Mouse (Mus musculus): ENCODE data around the gene Olfr1333. TPM values are rescaled to one million over a fixed set of nuclear protein-coding genes. Genes with fewer than 3 reads are reported as not detected.
"Not testable (repeated sequence)": the region's sequence is repeated elsewhere in the genome, so short reads cannot be mapped to it uniquely, and the experiment has no call there.

The Olfr1333 gene
- polyA plus RNA-seq (2015; fragmentation: Nextera tagmentation; extraction: Ambion mirVana), result not detected in 2 replicates

- ATAC-seq (ENCODE audit: low read depth), result no peak
- no peaks in the 10 kb centered on the region for H3K27me3 ChIP-seq (ENCODE audit: control insufficient read depth, insufficient read depth, low read depth, low read length)
- WGBS, result 100% methylated on average over 1 of the region's 1 CpGs
Observed at GRCm38 (mm10) chr4:118836179-118836578, at the start of gene Olfr1333. Olfr1333 (minus strand) TSS chr4:118836279.

DNA sequence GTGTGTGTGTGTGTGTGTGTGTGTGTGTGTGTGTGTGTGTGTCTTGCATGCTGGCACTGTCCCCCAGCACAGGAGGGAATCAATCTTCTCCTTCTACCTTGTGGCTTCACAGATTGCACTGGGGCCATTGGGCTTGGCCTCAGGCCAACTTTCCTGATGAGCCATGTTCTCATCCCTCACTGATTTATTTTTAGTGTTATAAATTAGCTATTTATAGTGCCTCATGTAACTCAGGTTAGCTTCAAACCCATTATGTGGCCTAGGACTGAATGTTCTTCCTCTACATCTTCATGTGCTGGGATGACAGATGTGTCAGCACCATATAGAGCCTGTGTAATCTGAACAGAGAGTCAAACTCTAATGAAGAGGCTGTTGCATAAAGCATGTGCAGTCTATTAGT is 31.5 kb upstream of the Olfr1333 start:
- Histone ChIP-seq H3K9me3 (ENCODE audit: control insufficient read depth, low read length) (no peaks in the 10 kb centered on the region), H3K36me3 (ENCODE audit: control insufficient read depth, insufficient read depth, low read length) (no peaks in the 10 kb centered on the region), H3K4me2 (ENCODE audit: low read depth, low read length) (no peak overlapping the region), H3K27ac (ENCODE audit: low read length) (no peak overlapping the region), H3K4me1 (replicated peaks; ENCODE audit: control insufficient read depth, insufficient read depth, low read length) (no peaks in the 10 kb centered on the region), H3K4me3 (ENCODE audit: low read length) (no peak overlapping the region), H3K9ac (ENCODE audit: low read length) (no peak overlapping the region), H3K27me3 (ENCODE audit: control insufficient read depth, insufficient read depth, low read depth, low read length) (no peaks in the 10 kb centered on the region)
- no peak for ATAC-seq (ENCODE audit: low read depth)

More at GRCm38 (mm10) chr4:118836179-118836578, at the start of gene Olfr1333:
- Histone ChIP-seq H3K9ac (ENCODE audit: low read length) (no peak within 1 kb of the TSS), H3K4me2 (ENCODE audit: low read depth, low read length) (no peak within 1 kb of the TSS), H3K4me1 (replicated peaks; ENCODE audit: control insufficient read depth, insufficient read depth, low read length) (no peaks in the 10 kb centered on the region), H3K36me3 (ENCODE audit: control insufficient read depth, insufficient read depth, low read length) (no peaks in the 10 kb centered on the region), H3K9me3 (ENCODE audit: control insufficient read depth, low read length) (no peaks in the 10 kb centered on the region), H3K4me3 (ENCODE audit: low read length) (no peak within 1 kb of the TSS), H3K27ac (ENCODE audit: low read length) (no peak within 1 kb of the TSS)

- Histone ChIP-seq H3K9ac (ENCODE audit: low read length) (no peak within 1 kb of the TSS), H3K9me3 (ENCODE audit: control insufficient read depth, low read length) (no peaks in the 10 kb centered on the region), H3K27ac (ENCODE audit: low read length) (no peak within 1 kb of the TSS), H3K4me3 (ENCODE audit: low read length) (no peak within 1 kb of the TSS), H3K36me3 (ENCODE audit: control insufficient read depth, insufficient read depth, low read length) (no peaks in the 10 kb centered on the region), H3K4me1 (replicated peaks; ENCODE audit: control insufficient read depth, insufficient read depth, low read length) (no peaks in the 10 kb centered on the region), H3K4me2 (ENCODE audit: low read depth, low read length) (no peak within 1 kb of the TSS), H3K27me3 (ENCODE audit: control insufficient read depth, insufficient read depth, low read depth, low read length) (no peaks in the 10 kb centered on the region)
- no peak for ATAC-seq (ENCODE audit: low read depth)
- WGBS, result 93% methylated on average over 1 of the region's 1 CpGs
Observed at GRCm38 (mm10) chr4:118864349-118864748, 28.3 kb upstream of the Olfr1333 start, which contains the start of gene Olfr1331. Olfr1331 (plus strand) TSS chr4:118864649.

DNA sequence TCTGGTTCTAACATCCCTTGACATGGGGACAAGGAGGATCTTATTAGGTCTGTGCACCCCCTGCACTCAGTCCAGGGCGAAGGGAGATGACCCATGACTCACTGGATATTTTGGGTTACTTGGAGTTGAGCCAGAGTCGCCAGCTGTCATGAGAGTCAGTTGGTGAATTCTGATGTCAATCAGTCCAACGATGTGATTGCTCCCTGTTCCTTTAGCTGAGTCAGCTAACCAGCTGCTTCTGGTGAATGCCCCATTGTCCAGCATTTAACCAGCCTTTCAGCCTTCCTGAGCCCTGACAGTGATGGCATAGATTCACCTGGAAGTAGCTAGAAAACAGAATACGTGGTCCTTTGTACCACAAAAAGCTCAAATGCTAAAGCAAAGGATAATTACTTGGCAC is 26.6 kb upstream of the Olfr1333 start:
- H3K27ac ChIP-seq (ENCODE audit: low read length), result no peak overlapping the region
- no peak overlapping the region for H3K4me2 ChIP-seq (ENCODE audit: low read depth, low read length)
- H3K9ac ChIP-seq (ENCODE audit: low read length), result no peak overlapping the region
- H3K9me3 ChIP-seq (ENCODE audit: control insufficient read depth, low read length), result no peaks in the 10 kb centered on the region
- 58% methylated on average over 4 of the region's 4 CpGs for WGBS
- no peak for ATAC-seq (ENCODE audit: low read depth)
- H3K36me3 ChIP-seq (ENCODE audit: control insufficient read depth, insufficient read depth, low read length), result no peaks in the 10 kb centered on the region
- H3K27me3 ChIP-seq (ENCODE audit: control insufficient read depth, insufficient read depth, low read depth, low read length), result no peaks in the 10 kb centered on the region
- H3K4me1 ChIP-seq (replicated peaks; ENCODE audit: control insufficient read depth, insufficient read depth, low read length), result no peaks in the 10 kb centered on the region
- no peak overlapping the region for H3K4me3 ChIP-seq (ENCODE audit: low read length)

- no peak overlapping the region for H3K27ac ChIP-seq (ENCODE audit: low read length)
- WGBS, result 74% methylated on average over 1 of the region's 1 CpGs
- no peaks in the 10 kb centered on the region for H3K36me3 ChIP-seq (ENCODE audit: control insufficient read depth, insufficient read depth, low read length)
- H3K9ac ChIP-seq (ENCODE audit: low read length), result no peak overlapping the region
- H3K4me2 ChIP-seq (ENCODE audit: low read depth, low read length), result no peak overlapping the region
- no peak for ATAC-seq (ENCODE audit: low read depth)
- no peaks in the 10 kb centered on the region for H3K4me1 ChIP-seq (replicated peaks; ENCODE audit: control insufficient read depth, insufficient read depth, low read length)
- no peaks in the 10 kb centered on the region for H3K27me3 ChIP-seq (ENCODE audit: control insufficient read depth, insufficient read depth, low read depth, low read length)
- H3K9me3 ChIP-seq (ENCODE audit: control insufficient read depth, low read length), result no peaks in the 10 kb centered on the region
- H3K4me3 ChIP-seq (ENCODE audit: low read length), result no peak overlapping the region
Observed at GRCm38 (mm10) chr4:118861791-118862190, 25.7 kb upstream of the Olfr1333 start.

DNA sequence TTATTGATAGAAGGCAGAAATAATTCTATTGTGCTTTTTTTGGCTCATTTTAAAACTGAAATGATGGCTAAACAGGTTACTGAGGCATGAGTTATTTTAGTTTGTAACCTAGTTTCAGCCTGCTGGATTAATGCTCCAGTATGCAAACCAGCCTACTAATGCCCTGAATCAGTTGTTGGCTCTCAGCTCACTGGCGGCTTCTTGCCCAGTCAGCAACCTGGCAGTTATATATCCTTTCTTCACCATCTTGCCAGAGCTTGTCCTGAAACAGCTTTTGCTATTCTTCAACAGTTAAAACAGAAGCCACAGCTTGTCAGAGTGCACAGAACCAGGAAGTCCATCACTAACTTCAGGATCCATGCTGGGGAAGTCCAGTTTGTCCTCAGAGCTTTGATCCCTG is 17.2 kb downstream of the Olfr1333 start:
- no peak for ATAC-seq (ENCODE audit: low read depth)
- Histone ChIP-seq H3K9me3 (ENCODE audit: control insufficient read depth, low read length) (no peaks in the 10 kb centered on the region), H3K36me3 (ENCODE audit: control insufficient read depth, insufficient read depth, low read length) (no peaks in the 10 kb centered on the region), H3K9ac (ENCODE audit: low read length) (no peak overlapping the region), H3K4me3 (ENCODE audit: low read length) (no peak overlapping the region), H3K4me1 (replicated peaks; ENCODE audit: control insufficient read depth, insufficient read depth, low read length) (no peaks in the 10 kb centered on the region), H3K4me2 (ENCODE audit: low read depth, low read length) (no peak overlapping the region), H3K27ac (ENCODE audit: low read length) (no peak overlapping the region), H3K27me3 (ENCODE audit: control insufficient read depth, insufficient read depth, low read depth, low read length) (no peaks in the 10 kb centered on the region)
- WGBS, result 93% methylated on average over 1 of the region's 1 CpGs

DNA sequence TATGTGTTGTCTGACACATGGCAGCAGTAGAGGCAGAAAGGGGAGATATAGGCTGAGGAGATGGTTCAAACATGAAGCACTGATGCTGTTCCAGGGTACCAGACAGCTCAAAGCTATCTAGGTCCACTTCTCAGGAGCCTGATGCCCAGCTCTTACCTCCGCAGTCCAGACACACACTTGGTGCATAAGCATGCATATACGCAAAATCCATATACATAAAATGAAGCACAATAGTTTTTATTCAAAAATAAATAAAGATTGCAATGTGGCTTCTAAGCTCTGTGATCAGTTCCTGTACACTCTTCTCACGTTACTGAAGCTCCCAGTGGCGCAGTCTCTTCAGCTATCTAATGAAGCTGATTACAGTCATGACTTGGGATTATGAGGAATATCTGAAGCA is 26.2 kb downstream of the Olfr1333 start, which contains the start of gene Olfr1335:
Olfr1335 (minus strand) TSS at position 101 of the 400 bp plus-strand sequence.
- no peaks in the 10 kb centered on the region for H3K9me3 ChIP-seq (ENCODE audit: control insufficient read depth, low read length)
- no peaks in the 10 kb centered on the region for H3K4me1 ChIP-seq (replicated peaks; ENCODE audit: control insufficient read depth, insufficient read depth, low read length)
- WGBS, result 82% methylated on average over 4 of the region's 4 CpGs
- no peak within 1 kb of the TSS for H3K9ac ChIP-seq (ENCODE audit: low read length)
- H3K4me3 ChIP-seq (ENCODE audit: low read length), result no peak within 1 kb of the TSS
- H3K4me2 ChIP-seq (ENCODE audit: low read depth, low read length), result no peak within 1 kb of the TSS
- no peak within 1 kb of the TSS for H3K27ac ChIP-seq (ENCODE audit: low read length)
- H3K36me3 ChIP-seq (ENCODE audit: control insufficient read depth, insufficient read depth, low read length), result no peaks in the 10 kb centered on the region
- ATAC-seq (ENCODE audit: low read depth), result no peak
- H3K27me3 ChIP-seq (ENCODE audit: control insufficient read depth, insufficient read depth, low read depth, low read length), result no peaks in the 10 kb centered on the region

- H3K4me2 ChIP-seq (ENCODE audit: low read depth, low read length); H3K9me3 ChIP-seq (ENCODE audit: control insufficient read depth, low read length); H3K9ac ChIP-seq (ENCODE audit: low read length); H3K4me3 ChIP-seq (ENCODE audit: low read length); H3K27me3 ChIP-seq (ENCODE audit: control insufficient read depth, insufficient read depth, low read depth, low read length); H3K4me1 ChIP-seq (replicated peaks; ENCODE audit: control insufficient read depth, insufficient read depth, low read length); H3K27ac ChIP-seq (ENCODE audit: low read length); H3K36me3 ChIP-seq (ENCODE audit: control insufficient read depth, insufficient read depth, low read length); ATAC-seq (ENCODE audit: low read depth): not testable (repeated sequence)
Observed at GRCm38 (mm10) chr4:118792796-118793195, 43.3 kb downstream of the Olfr1333 start.

- H3K4me1 ChIP-seq (replicated peaks; ENCODE audit: control insufficient read depth, insufficient read depth, low read length), result no peaks in the 10 kb centered on the region
- H3K27me3 ChIP-seq (ENCODE audit: control insufficient read depth, insufficient read depth, low read depth, low read length), result no peaks in the 10 kb centered on the region
- ATAC-seq (ENCODE audit: low read depth), result no peak
- H3K4me3 ChIP-seq (ENCODE audit: low read length), result no peak within 1 kb of the TSS
- no peak within 1 kb of the TSS for H3K4me2 ChIP-seq (ENCODE audit: low read depth, low read length)
- no peak within 1 kb of the TSS for H3K27ac ChIP-seq (ENCODE audit: low read length)
- WGBS, result 62% methylated on average over 2 of the region's 2 CpGs
- H3K9ac ChIP-seq (ENCODE audit: low read length), result no peak within 1 kb of the TSS
- no peaks in the 10 kb centered on the region for H3K36me3 ChIP-seq (ENCODE audit: control insufficient read depth, insufficient read depth, low read length)
- H3K9me3 ChIP-seq (ENCODE audit: control insufficient read depth, low read length), result no peaks in the 10 kb centered on the region
Observed at GRCm38 (mm10) chr4:118782486-118782885, 53.6 kb downstream of the Olfr1333 start, which contains the start of gene Olfr1337. Olfr1337 (minus strand) TSS chr4:118782586.

Measured in lung, embryonic 16.5 days (tissue).